Mouse (Mus musculus): ENCODE results near the gene Usp21.
"Not testable (repeated sequence)": the region's sequence is repeated elsewhere in the genome, so short reads cannot be mapped to it uniquely, and the experiment has no call there.

Usp21 gene
- long read RNA-seq, experiment 1, transcript Usp21-201 (13 exons, 2,219 nt) = major isoform, 9 of 9 reads
- long read RNA-seq, experiment 1, partial matches to known transcripts = 0 of 9 reads
- long read RNA-seq, experiment 1, other reads (novel, unspliced or antisense) = 0 of 9 reads
- long read RNA-seq, experiment 2, transcript Usp21-201 (13 exons, 2,219 nt) = major isoform, 18 of 35 reads
- long read RNA-seq, experiment 2, partial matches to known transcripts = 3 of 35 reads
- long read RNA-seq, experiment 2, other reads (novel, unspliced or antisense) = 8 of 35 reads

GRCm38 (mm10) chr1:171287136-171288081, at the start of gene Usp21:
TSS of gene Usp21 (minus strand) at chr1:171287991.
- intact Hi-C loops (cut with DNase I) = no loop called here

- intact Hi-C loops (cut with DNase I) = loop anchor here (10.0 kb wide), 1 partner anchor 215 kb away; the partner anchor contains the start of gene Cfap126
Observed at GRCm38 (mm10) chr1:171330216-171330560, 42.4 kb upstream of the Usp21 start.

- intact Hi-C loops (cut with DNase I) = loop anchor here (10.0 kb wide), 1 partner anchor 215 kb away; the partner anchor contains the start of gene Cfap126
Observed at GRCm38 (mm10) chr1:171329433-171330215, 41.8 kb upstream of the Usp21 start.

GRCm38 (mm10) chr1:171328839-171329432, 41.1 kb upstream of the Usp21 start, which contains the start of gene Dedd:
TSS of gene Dedd (plus strand) at chr1:171329145.
- intact Hi-C loops (cut with DNase I) = no loop called here

- intact Hi-C loops (cut with DNase I) = no loop called here
Observed at GRCm38 (mm10) chr1:171328244-171328643, 40.5 kb upstream of the Usp21 start.

DNA sequence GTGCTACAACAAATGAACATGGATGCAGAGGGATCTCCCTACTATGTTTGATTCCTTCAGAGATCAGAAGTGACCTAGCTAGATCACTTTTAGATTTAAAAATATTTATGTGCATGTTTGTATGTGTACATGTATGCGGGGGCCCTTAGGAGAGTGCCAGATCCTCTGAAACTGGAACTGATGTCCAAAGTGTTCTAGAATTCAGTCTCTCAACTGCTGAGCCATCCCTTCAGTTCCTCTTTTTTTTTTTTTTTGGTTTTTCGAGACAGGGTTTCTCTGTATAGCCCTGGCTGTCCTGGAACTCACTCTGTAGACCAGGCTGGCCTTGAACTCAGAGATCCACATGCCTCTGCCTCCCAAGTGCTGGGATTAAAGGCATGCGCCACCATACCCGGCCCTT, 38.8 kb upstream of the Usp21 start:
- intact Hi-C loops (cut with DNase I) = not testable (repeated sequence)

DNA sequence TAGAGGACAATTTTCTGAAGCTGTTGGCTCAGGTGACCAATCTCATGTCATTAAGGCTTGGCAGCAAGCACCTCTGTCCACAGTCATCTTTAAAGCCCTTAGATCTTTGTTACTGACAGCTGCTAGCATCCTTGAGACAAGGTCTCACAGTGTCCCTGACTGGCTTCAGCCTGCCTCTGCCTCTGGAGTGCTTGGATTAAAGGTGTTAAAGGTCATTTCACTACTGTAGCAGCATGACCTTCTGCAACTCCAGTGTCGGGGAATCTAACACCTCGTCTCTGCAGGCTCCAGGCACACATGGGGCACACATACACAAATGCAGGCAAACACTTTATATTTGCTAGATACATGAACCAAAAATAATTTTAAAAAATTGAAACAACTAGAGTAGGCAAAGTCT, 37.8 kb upstream of the Usp21 start:
- intact Hi-C loops (cut with DNase I) = no loop called here

DNA sequence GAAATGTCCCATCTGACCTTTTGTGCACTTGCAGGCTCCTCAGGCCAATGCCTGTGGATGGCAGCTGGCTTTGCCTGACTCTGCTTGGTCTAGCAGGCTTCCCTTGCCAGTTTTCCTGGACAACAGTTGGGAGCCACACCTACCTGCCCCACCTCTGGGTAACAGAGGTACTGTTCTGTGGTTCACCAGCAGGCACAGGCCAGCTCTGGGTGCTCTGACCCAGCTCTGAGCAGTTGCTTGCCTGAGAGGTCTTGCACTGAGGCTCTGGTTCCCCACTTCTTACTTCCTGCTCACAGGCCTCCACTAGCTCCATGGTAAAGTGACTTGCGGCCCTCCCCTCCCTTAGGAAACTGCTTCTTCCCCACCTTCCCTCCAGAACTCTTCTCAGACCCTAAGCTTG, 34.2 kb upstream of the Usp21 start:
- intact Hi-C loops (cut with DNase I) = loop anchor here (5.0 kb wide), 1 partner anchor 155 kb away; no protein-coding TSS in a partner anchor

GRCm38 (mm10) chr1:171321415-171321814, 33.6 kb upstream of the Usp21 start:
- intact Hi-C loops (cut with DNase I) = loop anchor here (2.0 to 5.0 kb wide), 2 partner anchors 33 to 156 kb away; no protein-coding TSS in a partner anchor

DNA sequence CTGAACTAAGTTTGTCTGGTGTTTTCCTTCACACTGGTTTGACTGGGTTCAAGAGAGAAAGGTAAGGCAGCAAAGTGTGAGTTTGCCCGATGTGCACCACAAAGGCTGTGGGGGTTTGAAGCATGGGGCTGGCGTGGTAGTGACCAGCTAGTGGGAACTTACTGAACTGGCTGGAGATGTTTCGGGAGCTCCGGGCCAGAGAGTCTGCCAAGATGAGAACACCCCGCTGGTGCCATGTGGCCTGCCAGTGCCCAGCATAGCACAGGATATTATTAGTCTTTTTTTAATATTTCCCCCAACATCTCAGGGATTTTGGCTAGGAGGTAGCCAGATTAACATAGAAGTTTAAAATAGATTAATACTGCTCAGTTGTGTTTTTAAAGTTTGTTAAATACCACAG, 32.4 kb upstream of the Usp21 start:
- intact Hi-C loops (cut with DNase I) = loop anchor here (2.0 to 5.0 kb wide), 2 partner anchors 35 to 157 kb away; no protein-coding TSS in a partner anchor

DNA sequence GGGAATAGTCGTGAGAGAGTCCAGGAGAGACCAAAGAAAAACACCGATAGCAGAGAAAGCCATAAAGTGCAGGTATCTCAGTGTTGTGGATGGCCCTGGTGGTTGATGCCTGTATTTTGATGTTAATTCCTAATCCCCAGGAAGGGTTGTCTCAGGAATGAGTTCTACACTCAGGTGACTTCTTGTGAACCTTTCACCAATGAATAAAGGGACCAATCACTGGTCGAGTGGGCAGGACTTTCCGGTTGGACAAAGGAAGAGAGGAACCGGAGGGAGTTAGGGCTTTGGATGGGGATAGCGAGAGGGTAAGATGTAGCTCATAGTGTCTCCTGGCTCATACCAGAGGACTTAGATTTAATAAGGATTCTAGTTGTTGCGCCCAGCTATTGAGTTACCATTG, 32.0 kb upstream of the Usp21 start:
- intact Hi-C loops (cut with DNase I) = loop anchor here (2.0 to 5.0 kb wide), 2 partner anchors 35 to 158 kb away; no protein-coding TSS in a partner anchor

GRCm38 (mm10) chr1:171309321-171309720, 21.5 kb upstream of the Usp21 start:
- intact Hi-C loops (cut with DNase I) = no loop called here

DNA sequence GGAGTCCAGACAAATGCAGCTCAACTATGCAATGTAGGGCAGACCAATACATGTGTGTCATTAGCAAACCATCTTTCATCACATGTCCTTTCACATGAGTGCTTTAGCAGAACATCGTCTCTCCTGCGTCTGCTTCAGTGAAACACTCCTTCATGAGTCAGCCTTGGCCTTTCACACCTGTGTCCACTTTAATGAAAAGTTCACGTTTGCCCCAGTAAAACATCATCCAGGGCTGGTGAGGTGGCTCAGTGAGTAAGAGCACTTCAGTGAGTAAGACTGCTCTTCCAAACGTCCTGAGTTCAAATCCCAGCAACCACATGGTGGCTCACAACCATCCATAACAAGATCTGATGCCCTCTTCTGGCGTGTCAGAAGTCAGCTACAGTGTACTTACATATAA, 18.4 kb upstream of the Usp21 start:
- intact Hi-C loops (cut with DNase I) = not testable (repeated sequence)

DNA sequence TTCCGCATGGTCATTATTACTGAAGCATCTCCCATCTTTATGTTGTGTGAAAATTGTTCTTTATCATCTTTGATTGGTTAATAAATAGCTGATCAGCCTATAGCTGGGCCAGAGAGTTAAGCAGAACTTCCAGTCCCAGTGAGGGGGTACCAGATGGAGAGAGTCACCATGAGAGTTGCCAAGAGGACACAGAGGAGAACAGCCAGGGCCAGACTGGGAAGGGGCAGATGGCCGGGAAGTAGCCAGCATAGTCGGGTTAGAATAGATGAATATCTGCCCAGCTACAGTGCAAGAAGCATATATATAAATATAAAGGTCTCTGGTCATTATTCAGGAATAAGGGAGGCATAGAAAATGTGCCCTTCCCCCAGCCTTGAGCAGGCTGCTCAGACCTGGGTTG, 10.4 kb upstream of the Usp21 start:
- intact Hi-C loops (cut with DNase I) = no loop called here

GRCm38 (mm10) chr1:171295063-171295402, 7.2 kb upstream of the Usp21 start:
- intact Hi-C loops (cut with DNase I) = no loop called here

DNA sequence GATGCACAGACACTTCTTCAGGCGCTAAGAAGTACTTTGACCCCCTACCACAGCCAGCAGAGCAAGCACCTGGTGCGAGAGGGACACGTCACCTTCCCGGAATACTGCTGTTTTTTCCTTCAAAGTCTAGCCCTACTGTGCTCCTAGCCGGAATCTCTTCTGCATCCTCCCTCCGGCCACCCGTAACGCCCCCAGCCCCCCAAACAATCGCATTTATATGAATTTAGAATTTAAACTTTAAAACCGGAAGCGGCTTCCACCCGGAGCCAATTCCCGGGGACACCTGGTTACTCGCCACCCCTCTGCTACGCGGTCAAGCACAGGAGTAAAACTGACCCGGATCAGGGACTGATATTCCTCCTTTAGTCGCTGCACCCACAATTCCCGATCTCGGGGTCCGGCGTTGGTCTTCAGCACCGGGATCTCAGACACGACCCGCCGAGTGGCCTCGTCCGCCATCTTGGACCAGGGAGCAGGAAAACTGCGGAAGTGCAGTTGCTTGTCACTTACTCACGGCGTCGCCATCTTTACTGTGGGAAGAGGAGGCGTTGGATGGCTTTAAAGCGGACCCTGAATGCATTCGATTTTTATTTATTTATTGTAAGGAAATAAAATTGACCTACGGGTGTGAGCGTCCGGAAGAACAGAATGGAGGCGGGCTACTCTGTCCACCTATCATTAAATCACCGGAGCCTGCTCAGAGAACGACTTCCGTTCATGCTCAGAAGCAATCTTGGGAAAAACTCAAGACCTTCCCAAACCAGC, 6.7 kb upstream of the Usp21 start, which contains the start of gene Ufc1:
Gene Ufc1 (minus strand): TSS at position 727 of the 765 bp plus-strand sequence.
- intact Hi-C loops (cut with DNase I) = no loop called here

DNA sequence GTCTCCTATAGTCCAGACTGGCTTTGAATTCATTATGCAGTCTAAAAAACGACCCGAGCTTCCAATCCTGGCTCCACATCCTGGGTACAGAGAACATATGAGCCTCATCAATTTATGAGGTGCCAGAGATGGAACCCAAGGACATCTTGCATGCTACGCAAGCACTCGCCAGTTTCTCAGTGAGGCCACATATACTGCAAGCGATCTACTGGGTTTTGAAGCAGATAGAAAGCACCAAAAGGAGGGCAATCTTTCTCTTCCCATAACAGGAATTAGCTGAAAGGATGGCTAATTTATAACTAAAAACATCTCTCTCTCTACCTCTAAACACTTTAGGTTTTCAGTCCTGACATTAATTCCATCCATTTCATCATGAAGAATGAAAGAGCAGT, 6.1 kb upstream of the Usp21 start:
- intact Hi-C loops (cut with DNase I) = no loop called here

- intact Hi-C loops (cut with DNase I) = no loop called here
Observed at GRCm38 (mm10) chr1:171293351-171293750, 5.6 kb upstream of the Usp21 start.

GRCm38 (mm10) chr1:171288328-171288727, 537 bp upstream of the Usp21 start:
- intact Hi-C loops (cut with DNase I) = no loop called here

GRCm38 (mm10) chr1:171286517-171286916, 1.3 kb downstream of the Usp21 start:
- intact Hi-C loops (cut with DNase I) = no loop called here

Data from adrenal gland (tissue).